Mouse (Mus musculus): ENCODE results near the gene Ankrd42. TPM values are rescaled to one million over a fixed set of nuclear protein-coding genes. Genes with fewer than 3 reads are reported as not detected.

Ankrd42 gene
- polyA plus RNA-seq, 1 experiment: 2.5 TPM

DNA sequence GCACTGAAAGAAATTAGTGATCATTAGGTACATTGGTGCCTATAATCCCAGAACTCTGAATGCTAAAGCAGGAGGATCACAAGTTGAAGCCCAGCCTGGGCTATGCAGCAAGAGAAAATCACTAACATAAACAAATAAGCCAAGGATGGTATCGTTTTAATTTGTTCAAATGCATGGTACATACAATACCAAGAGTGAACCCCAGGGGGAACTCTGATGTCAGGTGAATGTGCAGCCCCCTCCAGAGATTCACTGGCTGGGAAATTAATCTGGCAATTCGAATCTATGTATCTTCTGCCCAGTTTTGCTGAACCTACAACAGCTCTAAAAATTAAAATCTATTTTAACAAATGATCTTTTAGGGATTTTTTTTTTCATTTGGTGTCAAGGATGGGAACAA, 12.5 kb downstream of the Ankrd42 start:
- no peaks in the 10 kb centered on the region for H3K4me1 ChIP-seq (ENCODE audit: control insufficient read depth, insufficient read depth, insufficient read length, low read length)
- H3K27ac ChIP-seq (replicated peaks; ENCODE audit: low read depth, low read length): no peak overlapping the region
- no peak overlapping the region for H3K4me3 ChIP-seq (ENCODE audit: insufficient read depth, low read depth, low read length)

DNA sequence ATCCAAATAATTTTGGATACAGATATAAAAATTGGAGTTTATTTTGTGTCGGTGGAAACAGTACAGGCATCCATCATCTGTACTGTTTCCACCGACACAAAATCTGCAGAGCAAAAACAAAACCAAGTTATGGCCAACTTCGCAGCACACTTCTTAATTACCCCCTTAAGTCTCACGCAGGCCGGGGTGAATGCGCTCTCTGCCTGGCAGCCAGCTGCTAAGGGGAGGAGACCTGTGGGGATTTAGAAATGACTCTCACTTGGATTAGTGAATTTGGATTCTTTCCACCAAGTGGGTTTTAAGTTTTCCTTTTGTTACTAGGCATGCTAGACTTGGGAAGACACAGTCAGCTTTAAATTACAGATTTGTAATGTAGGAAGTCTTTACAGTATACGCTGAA, 26.1 kb downstream of the Ankrd42 start:
- no peak overlapping the region for H3K27ac ChIP-seq (replicated peaks; ENCODE audit: low read depth, low read length)

GRCm38 (mm10) chr7:92604961-92605360, 32.0 kb downstream of the Ankrd42 start:
- Histone ChIP-seq H3K4me1 (ENCODE audit: control insufficient read depth, insufficient read depth, insufficient read length, low read length) (no peaks in the 10 kb centered on the region), H3K4me3 (ENCODE audit: insufficient read depth, low read depth, low read length) (no peak overlapping the region), H3K27ac (replicated peaks; ENCODE audit: low read depth, low read length) (no peak overlapping the region)

More for the DNA sequence above, 26.1 kb downstream of the Ankrd42 start:
- Histone ChIP-seq H3K4me1 (ENCODE audit: control insufficient read depth, insufficient read depth, insufficient read length, low read length) (no peaks in the 10 kb centered on the region), H3K4me3 (ENCODE audit: insufficient read depth, low read depth, low read length) (no peak overlapping the region)

DNA sequence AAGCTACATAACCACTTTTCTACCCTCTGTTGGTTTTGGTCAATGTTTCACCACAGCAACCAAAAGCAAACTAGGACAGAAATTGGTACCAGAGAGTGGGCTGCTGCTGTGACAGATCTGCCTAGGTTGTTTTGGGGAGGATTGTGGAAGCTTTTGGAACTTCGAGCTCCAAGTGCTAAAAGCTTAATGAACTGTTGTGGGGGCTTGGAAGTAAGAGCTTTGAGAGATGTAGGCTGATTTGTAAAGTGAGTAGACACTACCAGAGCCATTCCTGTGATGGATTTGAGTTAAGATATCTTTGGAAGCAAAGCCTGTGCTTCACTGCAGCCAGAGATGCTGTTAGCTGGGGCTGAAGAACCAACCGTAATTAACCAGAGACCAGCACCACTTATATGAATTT, 46.1 kb downstream of the Ankrd42 start:
- no peak overlapping the region for H3K27ac ChIP-seq (replicated peaks; ENCODE audit: low read depth, low read length)
- no peak overlapping the region for H3K4me3 ChIP-seq (ENCODE audit: insufficient read depth, low read depth, low read length)
- H3K4me1 ChIP-seq (ENCODE audit: control insufficient read depth, insufficient read depth, insufficient read length, low read length): no peaks in the 10 kb centered on the region

- Histone ChIP-seq H3K4me1 (ENCODE audit: control insufficient read depth, insufficient read depth, insufficient read length, low read length) (no peaks in the 10 kb centered on the region), H3K27ac (replicated peaks; ENCODE audit: low read depth, low read length) (no peak overlapping the region)
Observed at GRCm38 (mm10) chr7:92589986-92590385, 47.0 kb downstream of the Ankrd42 start.

DNA sequence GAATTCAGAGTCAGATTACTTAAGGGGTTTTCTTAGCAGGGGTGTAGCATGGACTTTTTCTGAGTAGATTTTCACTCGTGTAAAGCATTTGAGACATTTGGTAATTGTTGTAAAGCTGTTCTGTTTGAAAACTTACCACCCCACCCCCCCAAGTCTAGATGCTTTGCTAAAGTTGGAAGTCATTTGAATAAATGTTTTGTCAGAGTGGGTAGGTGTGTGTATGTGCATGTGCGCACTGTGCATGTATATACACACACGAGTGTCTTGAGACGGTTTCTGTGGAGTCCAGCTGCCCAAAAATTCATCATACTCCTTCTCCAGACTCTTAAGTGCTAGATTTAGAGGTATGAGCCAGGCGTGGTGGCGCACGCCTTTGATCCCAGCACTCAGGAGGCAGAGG, 53.4 kb downstream of the Ankrd42 start:
- H3K27ac ChIP-seq (replicated peaks; ENCODE audit: low read depth, low read length): no peak overlapping the region

More at GRCm38 (mm10) chr7:92589986-92590385, 47.0 kb downstream of the Ankrd42 start:
- no peak overlapping the region for H3K4me3 ChIP-seq (ENCODE audit: insufficient read depth, low read depth, low read length)

DNA sequence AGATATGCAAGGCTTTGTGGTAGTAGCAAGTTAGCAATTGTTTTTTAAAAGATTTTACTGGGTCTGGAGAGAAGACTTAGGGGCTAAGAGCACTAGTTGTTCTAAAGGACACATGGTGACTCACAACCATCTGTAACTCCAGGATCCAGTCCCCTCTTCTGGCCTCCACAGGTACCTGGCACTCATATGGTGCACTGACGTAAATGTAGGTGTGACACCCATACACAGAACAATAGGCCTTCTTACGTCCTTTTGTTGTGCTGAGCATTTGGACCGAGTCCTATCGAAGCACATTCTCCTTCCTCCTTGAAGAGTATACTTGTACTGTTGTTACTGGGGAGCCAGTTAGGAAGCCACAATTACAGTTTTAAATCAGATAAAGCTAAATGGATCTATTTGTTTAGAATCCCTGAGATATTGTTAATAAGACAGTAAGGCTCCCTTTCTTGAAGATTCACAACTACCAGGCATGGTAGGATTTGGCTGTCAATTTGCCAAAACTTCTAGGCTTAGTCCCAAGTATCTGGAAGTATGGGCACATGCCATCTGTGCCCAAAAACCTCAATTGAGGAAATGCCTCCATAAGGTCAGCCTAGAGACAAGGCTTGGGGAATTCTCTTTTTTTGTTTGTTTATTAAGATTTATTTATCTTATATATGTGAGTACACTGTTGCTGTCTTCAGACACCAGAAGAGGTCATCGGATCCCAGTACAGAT, 56.3 kb downstream of the Ankrd42 start:
- Histone ChIP-seq H3K27ac (replicated peaks; ENCODE audit: low read depth, low read length) (no peak overlapping the region), H3K4me3 (ENCODE audit: insufficient read depth, low read depth, low read length) (no peak overlapping the region), H3K4me1 (ENCODE audit: control insufficient read depth, insufficient read depth, insufficient read length, low read length) (no peaks in the 10 kb centered on the region)

More for the DNA sequence above, 53.4 kb downstream of the Ankrd42 start:
- Histone ChIP-seq H3K4me3 (ENCODE audit: insufficient read depth, low read depth, low read length) (no peak overlapping the region), H3K4me1 (ENCODE audit: control insufficient read depth, insufficient read depth, insufficient read length, low read length) (no peaks in the 10 kb centered on the region)

GRCm38 (mm10) chr7:92566775-92567174, 70.2 kb downstream of the Ankrd42 start:
- Histone ChIP-seq H3K4me1 (ENCODE audit: control insufficient read depth, insufficient read depth, insufficient read length, low read length) (no peaks in the 10 kb centered on the region), H3K27ac (replicated peaks; ENCODE audit: low read depth, low read length) (no peak overlapping the region), H3K4me3 (ENCODE audit: insufficient read depth, low read depth, low read length) (no peak overlapping the region)

DNA sequence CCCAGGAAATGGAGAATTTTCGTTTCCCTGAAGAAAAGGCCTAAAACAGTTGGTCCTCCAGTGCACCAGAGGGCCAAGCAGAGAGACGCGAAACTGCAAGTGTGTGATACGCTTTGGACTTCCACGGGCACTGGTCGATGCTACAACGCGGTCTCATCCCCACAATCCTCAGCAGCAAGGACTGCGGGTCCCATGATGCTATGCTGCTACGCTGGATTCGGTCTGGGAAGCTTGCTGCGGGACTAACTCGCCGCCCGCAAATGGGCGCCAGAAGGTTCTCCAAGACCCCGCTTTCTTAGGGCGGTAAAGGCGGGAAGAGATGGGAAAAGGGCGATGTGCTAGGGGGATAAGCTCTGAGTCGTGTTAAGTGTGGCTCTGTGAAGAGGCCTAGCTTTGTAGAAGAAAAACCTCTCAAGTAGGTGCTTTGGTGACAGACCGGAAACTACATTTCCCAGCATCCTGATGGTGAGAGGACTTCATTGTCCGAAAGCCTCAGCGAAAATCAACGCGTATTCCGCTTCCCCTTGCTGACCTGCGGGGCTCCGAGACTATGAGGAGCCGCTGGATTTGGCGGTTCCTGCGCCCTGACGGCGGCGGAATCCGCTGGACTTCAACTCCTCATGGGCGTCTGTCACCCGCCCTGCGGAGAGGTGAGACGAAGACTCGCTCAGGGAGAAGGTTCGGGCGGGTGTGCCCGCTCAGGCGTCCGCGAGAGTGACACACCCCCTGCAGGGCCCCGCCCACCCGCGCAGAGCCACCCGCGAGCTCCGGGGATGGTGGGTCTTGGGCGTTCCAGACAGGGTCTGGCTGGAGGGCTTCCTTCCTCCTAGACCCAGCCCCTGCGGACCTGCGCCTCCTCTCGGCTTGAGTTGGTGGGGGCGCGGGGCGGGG, 75.7 kb downstream of the Ankrd42 start, which contains the start of gene Ccdc90b:
Gene Ccdc90b, plus strand, starts transcription at position 164 of the 891 bp plus-strand sequence.
- Histone ChIP-seq H3K27ac (replicated peaks; ENCODE audit: low read depth, low read length) (peak within 1 kb of the TSS; percentile 96), H3K4me1 (ENCODE audit: control insufficient read depth, insufficient read depth, insufficient read length, low read length) (no peaks in the 10 kb centered on the region), H3K4me3 (ENCODE audit: insufficient read depth, low read depth, low read length) (peak within 1 kb of the TSS; percentile 90)

- no peak overlapping the region for H3K27ac ChIP-seq (replicated peaks; ENCODE audit: low read depth, low read length)
- no peak overlapping the region for H3K4me3 ChIP-seq (ENCODE audit: insufficient read depth, low read depth, low read length)
- no peaks in the 10 kb centered on the region for H3K4me1 ChIP-seq (ENCODE audit: control insufficient read depth, insufficient read depth, insufficient read length, low read length)
Observed at GRCm38 (mm10) chr7:92558744-92559143, 78.2 kb downstream of the Ankrd42 start.

DNA sequence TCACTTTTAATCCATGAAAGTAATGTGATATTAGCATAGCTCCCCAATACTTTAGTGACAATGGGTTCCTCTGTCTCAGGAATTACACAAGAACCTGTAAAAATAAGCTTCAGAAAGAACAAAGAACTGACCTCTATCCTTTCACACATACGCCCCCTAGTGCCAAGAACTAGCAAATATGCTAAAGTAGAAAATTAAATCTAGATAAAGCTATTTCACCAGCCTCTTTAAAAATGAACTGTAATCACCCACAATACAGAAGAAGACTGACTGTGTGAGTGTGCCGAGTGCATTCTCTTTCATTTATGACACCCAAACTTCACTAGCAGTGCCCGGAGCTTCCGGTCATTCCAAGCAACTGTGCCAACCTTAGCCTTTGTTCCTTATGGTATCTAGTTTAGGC, 86.0 kb downstream of the Ankrd42 start:
- H3K4me3 ChIP-seq (ENCODE audit: insufficient read depth, low read depth, low read length): no peak overlapping the region
- no peaks in the 10 kb centered on the region for H3K4me1 ChIP-seq (ENCODE audit: control insufficient read depth, insufficient read depth, insufficient read length, low read length)
- no peak overlapping the region for H3K27ac ChIP-seq (replicated peaks; ENCODE audit: low read depth, low read length)

DNA sequence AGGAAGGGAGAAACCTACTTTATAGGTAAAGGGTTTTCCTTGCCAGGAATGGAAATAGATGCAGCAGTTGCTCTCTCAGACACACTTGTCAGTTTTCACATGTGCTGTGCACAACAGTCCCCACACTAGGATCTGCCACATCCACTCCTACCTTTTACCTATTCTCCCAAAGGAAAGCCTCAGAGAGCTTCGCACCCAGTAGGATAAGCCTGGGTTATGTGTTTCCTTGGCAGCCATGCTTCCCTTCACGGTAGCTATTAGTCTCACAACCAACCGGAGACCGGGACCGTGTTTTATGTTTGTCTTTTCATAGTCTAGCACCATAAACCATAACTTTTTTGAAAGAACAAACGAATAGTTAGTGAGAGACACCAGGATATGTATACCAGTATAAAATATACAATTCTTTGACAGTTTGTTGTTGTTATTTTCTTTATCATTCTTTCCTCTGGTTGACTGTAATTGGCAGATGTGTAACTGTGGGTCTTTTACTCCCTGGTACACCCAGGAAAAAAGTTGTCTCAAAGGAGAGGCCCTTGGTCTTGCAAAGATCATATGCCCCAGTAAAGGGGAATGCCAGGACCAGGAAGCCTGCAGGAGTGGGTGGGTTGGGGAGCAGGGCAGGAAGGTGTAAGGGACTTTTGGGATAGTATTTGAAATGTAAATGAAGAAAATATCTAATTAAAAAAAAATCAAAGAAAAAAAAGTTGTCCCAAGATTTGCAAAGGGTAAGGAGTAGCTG, 86.5 kb downstream of the Ankrd42 start:
- H3K4me3 ChIP-seq (ENCODE audit: insufficient read depth, low read depth, low read length): no peak overlapping the region
- H3K4me1 ChIP-seq (ENCODE audit: control insufficient read depth, insufficient read depth, insufficient read length, low read length): no peaks in the 10 kb centered on the region
- no peak overlapping the region for H3K27ac ChIP-seq (replicated peaks; ENCODE audit: low read depth, low read length)

DNA sequence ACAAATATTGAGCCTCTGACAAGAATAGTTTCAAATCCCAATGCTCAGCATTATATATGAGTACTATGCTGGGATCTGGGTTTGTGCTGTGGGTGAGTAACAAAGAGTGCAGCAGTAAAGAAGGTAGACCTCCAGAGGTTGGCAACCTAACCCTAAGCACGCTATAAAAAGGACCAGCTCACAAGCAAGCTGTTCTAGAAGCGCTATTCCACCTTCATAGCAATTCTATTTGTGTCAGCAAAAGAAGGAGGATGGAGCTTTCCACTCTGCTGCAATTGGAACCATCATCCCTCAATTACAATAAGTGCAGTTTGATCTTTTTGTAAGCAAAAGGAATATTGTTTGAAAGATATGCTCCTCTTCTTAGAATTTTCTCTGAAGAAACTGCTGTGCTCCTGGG, 90.2 kb downstream of the Ankrd42 start:
- H3K4me1 ChIP-seq (ENCODE audit: control insufficient read depth, insufficient read depth, insufficient read length, low read length): no peaks in the 10 kb centered on the region
- H3K4me3 ChIP-seq (ENCODE audit: insufficient read depth, low read depth, low read length): no peak overlapping the region
- H3K27ac ChIP-seq (replicated peaks; ENCODE audit: low read depth, low read length): no peak overlapping the region

DNA sequence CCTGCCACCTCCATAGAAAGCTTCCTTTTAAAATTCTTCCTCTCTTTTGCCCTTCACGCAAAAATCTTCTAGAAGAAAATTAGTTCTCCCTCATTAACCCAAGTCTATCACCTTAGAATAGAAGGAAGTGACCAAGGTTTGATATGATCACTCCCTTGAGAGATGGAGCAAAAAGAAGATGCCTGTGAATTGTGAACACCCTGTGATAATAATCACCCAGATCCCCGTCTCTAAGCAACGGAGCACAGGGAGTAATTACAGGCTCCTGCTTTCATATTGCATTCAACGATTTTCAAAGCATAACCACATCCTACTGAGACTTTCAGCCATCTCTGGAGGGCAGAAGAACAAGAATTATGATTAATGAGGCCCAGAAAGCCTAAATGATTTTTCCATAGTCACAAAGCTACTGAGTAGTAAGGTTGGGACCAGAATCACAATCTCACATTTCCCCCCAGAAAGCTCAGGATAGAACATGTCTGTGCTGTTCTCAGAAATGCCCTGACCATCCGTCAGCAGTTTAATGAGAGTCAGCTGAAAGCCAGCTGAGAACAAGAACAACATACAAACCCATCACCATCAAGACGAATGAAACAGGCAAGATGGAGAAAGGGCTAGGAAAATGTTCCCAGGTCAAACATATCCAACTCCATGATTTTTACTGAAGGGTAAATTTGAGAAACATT, 104.4 kb downstream of the Ankrd42 start:
- H3K27ac ChIP-seq (replicated peaks; ENCODE audit: low read depth, low read length): no peak overlapping the region
- no peaks in the 10 kb centered on the region for H3K4me1 ChIP-seq (ENCODE audit: control insufficient read depth, insufficient read depth, insufficient read length, low read length)

More for the DNA sequence above, 104.4 kb downstream of the Ankrd42 start:
- H3K4me3 ChIP-seq (ENCODE audit: insufficient read depth, low read depth, low read length): no peak overlapping the region
